Mouse (Mus musculus) neural tube, embryonic 15.5 days (tissue): ENCODE data around the gene Gpx3. TPM values are rescaled to one million over a fixed set of nuclear protein-coding genes. Genes with fewer than 3 reads are reported as not detected.

Source experiments
- ATAC-seq: fragments of 200-750 bp; cut with Nextera tagmentation; 2 replicates; pipeline ENCODE4 v1.8.0; 2017; ENCODE audit warnings: mild to moderate bottlenecking, moderate TSS enrichment, moderate library complexity; ENCODE audit not compliant: low FRiP score
- H3K27ac ChIP-seq: fragments of 300-500 bp; sonication (generic); replicated peaks from 2 replicates; pipeline ENCODE4 v1.5.1; 2015; ENCODE audit warnings: mild to moderate bottlenecking, inconsistent platforms
- H3K27me3 ChIP-seq: fragments of 300-500 bp; sonication (generic); replicated peaks from 2 replicates; pipeline ENCODE4 v1.6.1; 2015; ENCODE audit warnings: inconsistent platforms
- H3K36me3 ChIP-seq: fragments of 300-500 bp; sonication (generic); 2 replicates; pipeline ENCODE4 v1.6.1; 2015; ENCODE audit warnings: inconsistent platforms
- H3K4me1 ChIP-seq: fragments of 300-500 bp; sonication (generic); 2 replicates; pipeline ENCODE4 v1.6.1; 2015; ENCODE audit warnings: inconsistent platforms
- H3K4me2 ChIP-seq: fragments of 300-500 bp; sonication (generic); 2 replicates; pipeline ENCODE4 v1.6.1; 2015; ENCODE audit warnings: inconsistent platforms, mild to moderate bottlenecking, moderate library complexity
- H3K4me3 ChIP-seq: fragments of 300-500 bp; sonication (generic); replicated peaks from 2 replicates; pipeline ENCODE4 v1.5.1; 2015; ENCODE audit warnings: mild to moderate bottlenecking, inconsistent platforms
- H3K9ac ChIP-seq: fragments of 300-500 bp; sonication (generic); replicated peaks from 2 replicates; pipeline ENCODE4 v1.6.1; 2015; ENCODE audit warnings: mild to moderate bottlenecking, inconsistent platforms
- H3K9me3 ChIP-seq: fragments of 300-500 bp; sonication (generic); replicated peaks from 2 replicates; pipeline ENCODE4 v1.6.1; 2016; ENCODE audit warnings: inconsistent platforms
- WGBS: fragments of 180-500 bp; shearing (Covaris S2); methylation state at CpG from one replicate; pipeline ENCODE4 v1.1.7; 2015; ENCODE audit warnings: mixed read lengths; 5-methylcytosine and 5-hydroxymethylcytosine counted together
- polyA plus RNA-seq: library from polyadenylated mRNA; unstranded; fragments of >200 nt; fragmentation: Nextera tagmentation; extraction: Ambion mirVana; gene quantifications from 2 replicates; pipeline ENCODE4 v1.2.1, GENCODE M21; 2015

Gpx3 gene
- polyA plus RNA-seq, 1 experiment from 2014 or later = 69.2 TPM

DNA sequence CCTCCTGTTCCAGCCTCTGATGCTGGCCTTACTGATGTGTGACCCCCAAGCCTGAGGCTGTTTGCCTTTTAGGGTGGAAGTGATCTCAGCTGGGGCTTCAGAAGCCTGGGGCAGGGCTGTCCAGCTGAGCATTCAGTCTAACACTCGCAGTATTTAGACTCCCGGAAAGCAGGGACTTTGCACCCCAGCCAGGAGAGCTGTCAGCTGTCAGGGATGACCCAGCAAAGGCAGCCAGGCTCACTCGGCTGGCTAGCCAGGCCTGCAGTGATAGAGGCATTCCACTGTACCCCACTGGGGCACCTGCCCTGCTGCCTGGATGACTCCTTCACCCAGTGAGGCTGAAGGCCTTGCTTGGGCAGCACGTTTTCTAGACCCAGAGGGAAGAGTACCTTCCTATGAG is 3.7 kb downstream of the Gpx3 start:
- Histone ChIP-seq H3K4me2 (no peak overlapping the region), H3K4me3 (no peak overlapping the region), H3K27me3 (no peaks in the 10 kb centered on the region), H3K9me3 (no peaks in the 10 kb centered on the region), H3K36me3 (peaks cover 13% of the 10 kb centered on the region), H3K9ac (no peak overlapping the region), H3K4me1 (peaks cover 14% of the 10 kb centered on the region), H3K27ac (no peak overlapping the region)
- WGBS = 73% methylated on average over 4 of the region's 4 CpGs
- ATAC-seq = no peak

DNA sequence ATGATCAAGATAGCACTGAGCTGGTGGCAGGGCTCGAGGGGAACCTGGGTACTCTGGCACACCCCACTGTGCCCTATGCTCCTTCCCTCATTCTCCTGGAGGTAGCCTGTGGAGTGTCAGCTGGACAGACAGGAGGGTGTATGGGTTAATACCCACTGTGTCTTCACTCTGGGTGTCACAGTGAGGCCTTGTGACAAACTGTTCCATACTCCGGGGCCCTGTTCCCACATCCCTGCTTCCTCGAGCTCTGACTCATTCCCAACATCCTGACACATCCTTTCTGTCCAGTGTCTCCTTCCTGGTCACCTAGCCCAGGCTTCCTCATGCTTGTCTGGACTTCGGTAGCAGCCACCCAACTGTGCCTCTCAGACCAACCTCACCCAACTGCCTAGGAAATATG is 4.2 kb downstream of the Gpx3 start:
- WGBS = 81% methylated on average over 4 of the region's 4 CpGs
- no peak for ATAC-seq
- Histone ChIP-seq H3K4me2 (no peak overlapping the region), H3K27ac (no peak overlapping the region), H3K4me1 (peaks cover 14% of the 10 kb centered on the region), H3K27me3 (no peaks in the 10 kb centered on the region), H3K9ac (no peak overlapping the region), H3K9me3 (no peaks in the 10 kb centered on the region), H3K36me3 (peaks cover 18% of the 10 kb centered on the region), H3K4me3 (no peak overlapping the region)

GRCm38 (mm10) chr11:54907259-54907658 is 5.0 kb downstream of the Gpx3 start:
- H3K27me3 ChIP-seq = no peaks in the 10 kb centered on the region
- H3K27ac ChIP-seq = no peak overlapping the region
- ATAC-seq = no peak
- WGBS = 90% methylated on average over 5 of the region's 5 CpGs
- H3K4me1 ChIP-seq = peaks cover 12% of the 10 kb centered on the region
- H3K4me3 ChIP-seq = no peak overlapping the region
- H3K9ac ChIP-seq = no peak overlapping the region
- no peaks in the 10 kb centered on the region for H3K9me3 ChIP-seq
- H3K4me2 ChIP-seq = no peak overlapping the region
- H3K36me3 ChIP-seq = peaks cover 18% of the 10 kb centered on the region

DNA sequence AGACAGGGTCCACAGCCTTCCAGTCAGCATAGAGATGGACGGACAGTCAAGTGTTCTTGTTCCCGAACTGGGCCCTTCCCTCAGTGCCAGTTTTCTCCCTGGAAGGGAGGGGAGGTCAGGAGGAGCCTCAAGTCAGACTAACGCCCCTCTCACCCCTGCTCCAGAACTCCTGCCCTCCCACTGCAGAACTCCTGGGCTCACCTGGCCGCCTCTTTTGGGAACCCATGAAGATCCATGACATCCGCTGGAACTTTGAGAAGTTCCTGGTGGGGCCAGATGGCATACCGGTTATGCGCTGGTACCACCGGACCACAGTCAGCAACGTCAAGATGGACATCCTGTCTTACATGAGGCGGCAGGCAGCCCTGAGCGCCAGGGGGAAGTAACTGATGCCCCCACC is 7.0 kb downstream of the Gpx3 start:
- no peak overlapping the region for H3K9ac ChIP-seq
- H3K27me3 ChIP-seq = no peaks in the 10 kb centered on the region
- H3K36me3 ChIP-seq = peaks cover 30% of the 10 kb centered on the region
- ATAC-seq = no peak
- no peaks in the 10 kb centered on the region for H3K4me1 ChIP-seq
- WGBS = 90% methylated on average over 11 of the region's 11 CpGs
- no peak overlapping the region for H3K27ac ChIP-seq
- H3K4me3 ChIP-seq = no peak overlapping the region
- no peak overlapping the region for H3K4me2 ChIP-seq
- no peaks in the 10 kb centered on the region for H3K9me3 ChIP-seq

GRCm38 (mm10) chr11:54910081-54910665 is 7.9 kb downstream of the Gpx3 start:
- Histone ChIP-seq H3K4me2 (no peak overlapping the region), H3K4me1 (no peaks in the 10 kb centered on the region), H3K4me3 (no peak overlapping the region), H3K9ac (no peak overlapping the region), H3K27me3 (no peaks in the 10 kb centered on the region), H3K36me3 (peaks cover 38% of the 10 kb centered on the region), H3K27ac (no peak overlapping the region), H3K9me3 (no peaks in the 10 kb centered on the region)
- ATAC-seq = no peak
- WGBS = 94% methylated on average over 12 of the region's 12 CpGs

- 89% methylated on average over 3 of the region's 3 CpGs for WGBS
- ATAC-seq = no peak
- H3K4me1 ChIP-seq = no peaks in the 10 kb centered on the region
- H3K9ac ChIP-seq = no peak overlapping the region
- no peaks in the 10 kb centered on the region for H3K9me3 ChIP-seq
- H3K4me3 ChIP-seq = no peak overlapping the region
- H3K27me3 ChIP-seq = no peaks in the 10 kb centered on the region
- H3K27ac ChIP-seq = no peak overlapping the region
- H3K4me2 ChIP-seq = no peak overlapping the region
- peaks cover 41% of the 10 kb centered on the region for H3K36me3 ChIP-seq
Measured at GRCm38 (mm10) chr11:54911201-54911600, 8.9 kb downstream of the Gpx3 start.

GRCm38 (mm10) chr11:54911671-54912502 is 9.6 kb downstream of the Gpx3 start:
- Histone ChIP-seq H3K27me3 (no peaks in the 10 kb centered on the region), H3K4me1 (no peaks in the 10 kb centered on the region), H3K36me3 (peaks cover 42% of the 10 kb centered on the region), H3K9ac (no peak overlapping the region), H3K27ac (no peak overlapping the region), H3K4me3 (no peak overlapping the region), H3K4me2 (no peak overlapping the region), H3K9me3 (no peaks in the 10 kb centered on the region)
- no peak for ATAC-seq
- WGBS = 87% methylated on average over 7 of the region's 7 CpGs

DNA sequence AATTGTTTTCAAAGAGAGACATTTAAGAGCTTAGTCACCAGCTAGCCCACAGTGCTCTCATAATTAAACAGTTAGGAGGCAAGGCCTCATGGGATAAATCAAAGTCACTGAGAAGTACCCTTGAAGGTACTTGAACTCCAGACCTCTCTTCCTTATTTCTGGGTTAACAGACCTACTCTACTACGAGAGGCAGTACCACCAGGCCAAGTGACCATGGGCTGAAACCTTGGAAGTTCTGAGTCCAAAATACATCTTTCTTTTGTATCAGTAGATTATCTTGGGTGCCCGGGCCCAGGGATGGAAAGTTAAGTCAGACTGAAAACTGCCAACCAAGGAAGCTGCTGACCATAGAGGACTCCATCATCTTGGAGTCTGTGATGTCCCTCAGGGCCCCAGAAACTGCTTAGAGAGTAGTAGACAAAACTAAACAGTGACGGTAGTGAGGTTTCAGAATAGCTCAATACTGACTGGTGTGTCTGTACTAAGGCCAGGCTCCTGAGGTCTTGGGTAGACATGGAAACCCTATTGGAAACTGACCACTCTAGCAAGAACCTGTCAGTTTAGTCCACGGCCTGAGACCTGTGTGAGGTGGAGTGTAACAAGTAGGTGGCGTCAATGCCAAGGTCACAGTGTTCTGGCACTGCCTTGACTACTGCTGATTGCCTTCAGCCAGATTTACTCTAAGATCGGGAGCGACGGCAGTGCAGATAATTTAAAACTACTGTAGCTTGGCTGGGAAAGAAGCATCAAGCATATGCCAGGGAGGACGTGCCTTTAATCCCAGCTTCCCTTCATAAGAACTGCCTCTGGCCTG is 10.5 kb downstream of the Gpx3 start:
- H3K36me3 ChIP-seq = peaks cover 50% of the 10 kb centered on the region
- ATAC-seq = no peak
- no peak overlapping the region for H3K9ac ChIP-seq
- H3K4me2 ChIP-seq = no peak overlapping the region
- no peaks in the 10 kb centered on the region for H3K4me1 ChIP-seq
- H3K4me3 ChIP-seq = no peak overlapping the region
- no peaks in the 10 kb centered on the region for H3K27me3 ChIP-seq
- no peak overlapping the region for H3K27ac ChIP-seq
- WGBS = 89% methylated on average over 9 of the region's 9 CpGs
- no peaks in the 10 kb centered on the region for H3K9me3 ChIP-seq

DNA sequence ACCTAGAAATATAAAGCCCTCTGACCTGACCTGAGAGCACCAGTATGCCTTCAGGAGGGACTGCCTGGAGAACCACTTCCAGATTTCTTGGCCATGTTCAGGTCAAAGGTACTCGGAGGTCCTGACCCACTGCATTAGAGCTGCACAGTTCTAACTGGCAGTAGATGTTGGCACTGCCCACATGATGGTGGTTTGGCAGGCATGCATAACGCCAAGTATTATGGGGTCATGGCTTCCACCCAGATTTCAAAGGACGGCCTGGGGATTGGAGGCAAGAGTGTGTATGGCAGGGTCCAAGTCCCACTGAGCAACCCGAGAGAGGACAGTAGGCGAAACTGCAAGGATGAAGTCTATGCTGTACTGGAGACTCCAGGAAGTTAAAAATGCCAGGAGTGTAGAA is 11.6 kb downstream of the Gpx3 start:
- H3K27ac ChIP-seq = no peak overlapping the region
- H3K4me3 ChIP-seq = no peak overlapping the region
- H3K4me2 ChIP-seq = no peak overlapping the region
- WGBS = 93% methylated on average over 5 of the region's 5 CpGs
- peaks cover 62% of the 10 kb centered on the region for H3K36me3 ChIP-seq
- no peaks in the 10 kb centered on the region for H3K9me3 ChIP-seq
- no peaks in the 10 kb centered on the region for H3K27me3 ChIP-seq
- H3K9ac ChIP-seq = no peak overlapping the region
- ATAC-seq = no peak
- H3K4me1 ChIP-seq = no peaks in the 10 kb centered on the region

DNA sequence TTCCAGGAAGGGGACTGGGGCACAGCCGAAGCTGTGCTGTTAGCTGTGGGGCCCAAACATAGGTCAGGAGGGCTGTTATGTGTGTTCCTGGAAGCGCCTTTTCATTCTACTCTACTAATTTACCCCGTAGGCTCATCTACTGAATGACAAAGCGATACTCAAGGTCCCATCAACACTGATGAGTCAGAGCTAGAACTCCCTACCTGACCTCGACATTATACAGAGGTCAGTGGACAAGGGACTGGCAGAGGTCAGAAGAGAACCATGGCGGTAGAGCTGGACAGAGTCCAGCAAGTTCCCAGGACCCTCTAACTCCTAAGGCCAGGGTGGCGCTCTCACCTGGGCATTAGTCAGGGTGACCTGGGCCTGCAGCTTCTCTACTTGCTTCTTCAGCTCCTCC is 15.2 kb downstream of the Gpx3 start:
- Histone ChIP-seq H3K4me3 (no peak overlapping the region), H3K27ac (no peak overlapping the region), H3K27me3 (no peaks in the 10 kb centered on the region), H3K4me2 (no peak overlapping the region), H3K9me3 (no peaks in the 10 kb centered on the region), H3K36me3 (peaks cover 66% of the 10 kb centered on the region), H3K4me1 (no peaks in the 10 kb centered on the region), H3K9ac (no peak overlapping the region)
- no peak for ATAC-seq
- 95% methylated on average over 7 of the region's 7 CpGs for WGBS

GRCm38 (mm10) chr11:54918273-54918672 is 16.0 kb downstream of the Gpx3 start:
- Histone ChIP-seq H3K4me1 (no peaks in the 10 kb centered on the region), H3K4me2 (no peak overlapping the region), H3K9ac (no peak overlapping the region), H3K27ac (no peak overlapping the region), H3K27me3 (no peaks in the 10 kb centered on the region), H3K9me3 (no peaks in the 10 kb centered on the region), H3K36me3 (peaks cover 66% of the 10 kb centered on the region), H3K4me3 (no peak overlapping the region)
- no peak for ATAC-seq
- WGBS = 93% methylated on average over 4 of the region's 4 CpGs
